In the genomic region with DNA sequence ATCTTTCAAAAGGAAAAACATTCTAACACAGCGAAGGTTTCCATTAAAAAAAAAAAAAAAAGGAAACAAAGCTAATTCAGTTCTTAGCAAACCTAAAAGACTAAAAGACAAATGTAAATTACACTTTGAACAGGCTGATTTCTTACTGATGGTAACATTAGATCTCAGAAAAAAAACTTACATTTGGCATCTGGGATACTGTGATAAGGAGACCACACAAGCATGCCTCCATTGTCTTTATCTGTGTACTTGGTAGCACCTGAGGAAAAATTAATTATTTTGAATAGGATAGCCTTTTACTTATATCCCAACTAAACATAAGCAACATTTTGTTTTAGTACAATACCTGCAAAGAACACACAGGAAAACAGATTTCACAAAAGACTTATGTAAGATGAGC, we compare ENCODE assay signal across 11 mouse cellular contexts.
"Had no signal": no experiment of that assay in that cellular context is flagged by ENCODE, and none has a peak within 500 bp of the region (broad histone marks: within the 10 kb centered on the region; RNA-seq: fewer than 3 reads in every experiment).

No protein-coding gene starts in this region.

- H3K9ac ChIP-seq: intestine, embryonic 15.5 days; kidney, embryonic 15.5 days; limb, embryonic 12.5 days; lung, embryonic 15.5 days had no signal

- H3K9me3 ChIP-seq: intestine, embryonic 15.5 days; kidney, embryonic 15.5 days; limb, embryonic 12.5 days; lung, embryonic 15.5 days; midbrain, embryonic 13.5 days had no signal

- H3K4me3 ChIP-seq: intestine, embryonic 15.5 days; kidney, embryonic 15.5 days; limb, embryonic 12.5 days; lung, embryonic 15.5 days; midbrain, embryonic 13.5 days had no signal

- DNase-seq: kidney, adult 18-20 months; kidney, postnatal 25 days; lung, postnatal 14 days; right cerebral cortex, postnatal 25 days; thymus, postnatal 4 days had no signal

- H3K27ac ChIP-seq: intestine, embryonic 15.5 days; kidney, embryonic 15.5 days; limb, embryonic 12.5 days; lung, embryonic 15.5 days; macrophage; midbrain, embryonic 13.5 days had no signal

- H3K27me3 ChIP-seq: intestine, embryonic 15.5 days; kidney, embryonic 15.5 days; limb, embryonic 12.5 days; lung, embryonic 15.5 days; midbrain, embryonic 13.5 days had no signal

- H3K4me2 ChIP-seq: intestine, embryonic 15.5 days; kidney, embryonic 15.5 days; limb, embryonic 12.5 days; lung, embryonic 15.5 days; midbrain, embryonic 13.5 days had no signal

- ATAC-seq: intestine, embryonic 15.5 days; midbrain, embryonic 13.5 days had no signal

- H3K4me1 ChIP-seq: intestine, embryonic 15.5 days; kidney, embryonic 15.5 days; limb, embryonic 12.5 days; lung, embryonic 15.5 days; midbrain, embryonic 13.5 days had no signal
